Mouse (Mus musculus) left cerebral cortex, adult 9 months (tissue): ENCODE results near the gene Atp6ap1l.

Experiments
- DNase-seq, 2 experiments: peaks; one replicate each; pipeline ENCODE4 v3.0.0; 2022; ENCODE audit warnings: low spot score in 2 of 2

Atp6ap1l gene

GRCm38 (mm10) chr13:90886568-90886983 lies 18.6 kb downstream of the Atp6ap1l start:
- peak in 1 of 2 experiments; percentile 81 for DNase-seq

- DNase-seq = no peak
These were observed 19.2 kb downstream of the Atp6ap1l start for GRCm38 (mm10) chr13:90885856-90886532.

GRCm38 (mm10) chr13:90881727-90882429 lies 23.3 kb downstream of the Atp6ap1l start:
- DNase-seq = no peak

- DNase-seq = no peak
These were observed 33.6 kb downstream of the Atp6ap1l start for GRCm38 (mm10) chr13:90871579-90871978.

- DNase-seq = no peak
These were observed 36.0 kb downstream of the Atp6ap1l start for GRCm38 (mm10) chr13:90869157-90869556.

GRCm38 (mm10) chr13:90862138-90862537 lies 43.0 kb downstream of the Atp6ap1l start:
- DNase-seq = no peak

GRCm38 (mm10) chr13:90860888-90861431 lies 44.2 kb downstream of the Atp6ap1l start:
- DNase-seq = peak in 1 of 2 experiments; percentile 27

GRCm38 (mm10) chr13:90852727-90853630 lies 52.2 kb downstream of the Atp6ap1l start:
- DNase-seq = no peak

GRCm38 (mm10) chr13:90851795-90852194 lies 53.4 kb downstream of the Atp6ap1l start:
- DNase-seq = no peak

- no peak for DNase-seq
These were observed 61.0 kb downstream of the Atp6ap1l start for GRCm38 (mm10) chr13:90844191-90844590.

GRCm38 (mm10) chr13:90843412-90843811 lies 61.7 kb downstream of the Atp6ap1l start:
- no peak for DNase-seq

GRCm38 (mm10) chr13:90841213-90841553 lies 64.0 kb downstream of the Atp6ap1l start:
- no peak for DNase-seq

- DNase-seq = peak in 1 of 2 experiments; percentile 36
These were observed 64.5 kb downstream of the Atp6ap1l start for GRCm38 (mm10) chr13:90840530-90841212.

- DNase-seq = no peak
These were observed 71.4 kb downstream of the Atp6ap1l start for GRCm38 (mm10) chr13:90833641-90834207.
